Mouse (Mus musculus) heart, embryonic 11.5 days (tissue): ENCODE measurements around the gene Ccnd3. TPM values are rescaled to one million over a fixed set of nuclear protein-coding genes. Genes with fewer than 3 reads are reported as not detected.

Source experiments
- ATAC-seq: fragments of 200-750 bp; cut with Nextera tagmentation; replicated peaks from 2 replicates; pipeline ENCODE4 v1.8.0; 2017; ENCODE audit warnings: moderate library complexity; ENCODE audit not compliant: insufficient number of reproducible peaks, low FRiP score, low TSS enrichment
- H3K27ac ChIP-seq: fragments of 300-500 bp; sonication (generic); 2 replicates; pipeline ENCODE4 v1.5.1; 2014; ENCODE audit warnings: mild to moderate bottlenecking, low read depth, low read length
- H3K27me3 ChIP-seq: fragments of 300-500 bp; sonication (generic); 2 replicates; pipeline ENCODE4 v1.6.1; 2014; ENCODE audit warnings: mild to moderate bottlenecking, low read length, mixed read lengths; ENCODE audit not compliant: control insufficient read depth, insufficient read depth
- H3K36me3 ChIP-seq: fragments of 300-500 bp; sonication (generic); 2 replicates; pipeline ENCODE4 v1.6.1; 2014; ENCODE audit warnings: mild to moderate bottlenecking, low read length, moderate library complexity, mixed read lengths; ENCODE audit not compliant: control insufficient read depth, insufficient read depth
- H3K4me1 ChIP-seq: fragments of 300-500 bp; sonication (generic); 2 replicates; pipeline ENCODE4 v1.6.1; 2014; ENCODE audit warnings: low read length; ENCODE audit not compliant: control insufficient read depth, insufficient read depth
- H3K4me2 ChIP-seq: fragments of 300-500 bp; sonication (generic); 2 replicates; pipeline ENCODE4 v1.6.1; 2014; ENCODE audit warnings: mild to moderate bottlenecking, moderate library complexity
- H3K4me3 ChIP-seq: fragments of 300-500 bp; sonication (generic); 2 replicates; pipeline ENCODE4 v1.5.1; 2014; ENCODE audit warnings: low read depth, low read length
- H3K9ac ChIP-seq: fragments of 300-500 bp; sonication (generic); 2 replicates; pipeline ENCODE4 v1.6.1; 2014; ENCODE audit warnings: mild to moderate bottlenecking, low read depth, low read length, moderate library complexity
- H3K9me3 ChIP-seq: fragments of 300-500 bp; sonication (generic); replicated peaks from 2 replicates; pipeline ENCODE4 v1.6.1; 2016; ENCODE audit warnings: low read length; ENCODE audit not compliant: control insufficient read depth
- WGBS: fragments of 180-500 bp; shearing (Covaris S2); extraction: QIAGEN DNeasy Blood & Tissue Kit; methylation state at CpG from one replicate; pipeline ENCODE4 v1.1.7; 2014; ENCODE audit not compliant: insufficient replicate concordance; 5-methylcytosine and 5-hydroxymethylcytosine counted together
- polyA plus RNA-seq: library from polyadenylated mRNA; unstranded; fragments of >200 nt; fragmentation: Nextera tagmentation; extraction: Ambion mirVana; gene quantifications from 2 replicates; pipeline ENCODE4 v1.2.1, GENCODE M21; 2014

Ccnd3 gene
- polyA plus RNA-seq, 1 experiment from 2014 or later: 565 TPM

DNA sequence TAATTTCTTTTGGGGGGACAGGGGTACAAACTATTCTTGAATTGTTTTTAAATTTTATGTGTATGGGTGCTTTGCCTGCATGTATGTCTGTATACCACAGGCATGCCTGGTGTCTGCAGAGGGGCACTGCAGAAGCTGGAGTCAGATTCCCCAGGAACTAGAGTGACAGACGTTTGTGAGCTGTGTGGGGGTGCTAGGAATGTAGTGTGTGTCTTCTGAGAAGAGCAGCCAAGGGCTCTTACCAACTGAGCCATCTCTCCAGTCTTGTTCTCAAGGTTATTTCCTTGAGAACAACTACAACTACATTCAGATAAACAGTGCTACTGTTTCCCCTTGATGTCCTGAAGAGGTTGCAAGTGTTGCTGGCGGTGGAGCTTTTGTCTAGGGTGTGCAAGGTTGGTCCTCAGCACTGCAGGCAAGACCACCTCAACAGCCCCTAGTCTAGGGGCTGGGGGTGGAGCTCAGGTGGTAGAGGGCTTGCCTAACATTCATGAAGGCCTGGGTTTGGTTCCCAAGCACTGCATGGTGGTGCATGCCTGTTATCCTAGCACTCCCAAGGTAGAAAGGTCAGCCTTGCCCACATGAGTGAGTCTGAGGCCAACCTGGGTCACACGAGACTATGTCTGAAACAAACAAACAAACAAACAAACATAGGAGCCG, 127.5 kb downstream of the Ccnd3 start:
- 67% methylated on average over 4 of the region's 4 CpGs for WGBS
- ATAC-seq: no peak
- no peak overlapping the region for H3K27ac ChIP-seq

DNA sequence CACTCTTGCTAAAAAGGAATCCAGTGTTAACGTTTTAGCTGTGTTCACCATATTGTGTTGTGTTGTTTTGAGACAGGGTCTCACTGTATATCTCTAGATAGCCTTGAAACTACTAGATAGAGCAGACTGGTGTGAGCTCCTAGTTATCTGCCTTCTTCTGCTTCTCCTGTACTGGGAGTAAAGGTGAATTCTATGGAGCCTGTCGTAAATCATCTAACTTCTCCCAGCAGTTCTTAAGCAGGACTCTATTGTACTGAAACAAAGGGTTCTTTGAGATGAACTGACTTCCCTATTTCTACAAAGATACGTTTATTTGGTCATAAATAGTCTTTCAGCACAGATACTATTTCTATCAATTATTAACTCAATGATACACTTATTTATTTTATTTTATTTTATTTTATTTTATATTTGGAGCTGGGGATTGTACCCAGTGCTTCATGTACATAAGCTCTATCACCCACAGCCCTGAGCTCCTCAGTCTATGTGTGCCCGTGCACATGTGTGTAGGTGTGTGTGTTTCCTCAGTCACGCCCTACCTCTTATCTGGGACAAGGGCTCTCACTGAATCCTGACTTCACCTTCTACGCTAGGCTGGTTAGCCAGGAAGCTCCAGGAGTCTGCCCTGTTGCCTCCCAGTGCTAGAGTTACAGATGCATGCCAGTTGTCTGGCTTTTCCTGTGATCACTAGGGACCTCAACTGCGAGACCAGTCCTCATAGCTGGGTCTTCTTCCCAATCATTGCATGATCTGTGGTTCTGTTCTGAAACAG, 129.3 kb downstream of the Ccnd3 start:
- Histone ChIP-seq H3K4me3 (no peak overlapping the region), H3K4me2 (no peak overlapping the region), H3K27ac (no peak overlapping the region), H3K4me1 (peaks cover 15% of the 10 kb centered on the region), H3K36me3 (no peaks in the 10 kb centered on the region), H3K9ac (no peak overlapping the region), H3K9me3 (no peaks in the 10 kb centered on the region), H3K27me3 (no peaks in the 10 kb centered on the region)
- no peak for ATAC-seq
- 70% methylated on average over 7 of the region's 7 CpGs for WGBS

More for the DNA sequence above, 127.5 kb downstream of the Ccnd3 start:
- Histone ChIP-seq H3K27me3 (no peaks in the 10 kb centered on the region), H3K9me3 (no peaks in the 10 kb centered on the region), H3K9ac (no peak overlapping the region), H3K4me2 (no peak overlapping the region), H3K4me3 (no peak overlapping the region), H3K36me3 (no peaks in the 10 kb centered on the region), H3K4me1 (peaks cover 15% of the 10 kb centered on the region)

DNA sequence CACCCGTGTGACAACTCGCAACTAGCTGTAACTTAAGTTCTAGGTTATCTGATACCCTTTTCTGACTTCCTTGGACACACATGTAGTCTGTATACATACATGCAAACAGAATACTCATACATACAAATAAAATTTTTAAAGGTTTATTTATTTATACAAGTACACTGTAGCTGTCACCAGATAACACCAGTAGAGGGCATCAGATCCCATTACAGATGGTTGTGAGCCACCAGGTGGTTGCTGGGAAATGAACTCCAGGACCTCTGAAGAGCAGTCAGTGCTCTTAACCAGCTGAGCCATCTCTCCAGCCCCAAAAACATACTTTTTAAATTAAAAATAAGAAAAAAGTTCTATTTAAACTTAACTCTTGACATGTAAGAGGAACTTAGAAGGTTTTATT, 138.1 kb downstream of the Ccnd3 start:
- Histone ChIP-seq H3K4me2 (no peak overlapping the region), H3K9ac (no peak overlapping the region), H3K9me3 (no peaks in the 10 kb centered on the region), H3K27me3 (no peaks in the 10 kb centered on the region), H3K36me3 (no peaks in the 10 kb centered on the region), H3K4me1 (no peaks in the 10 kb centered on the region), H3K27ac (no peak overlapping the region), H3K4me3 (no peak overlapping the region)
- 81% methylated on average over 2 of the region's 2 CpGs for WGBS
- ATAC-seq: no peak

DNA sequence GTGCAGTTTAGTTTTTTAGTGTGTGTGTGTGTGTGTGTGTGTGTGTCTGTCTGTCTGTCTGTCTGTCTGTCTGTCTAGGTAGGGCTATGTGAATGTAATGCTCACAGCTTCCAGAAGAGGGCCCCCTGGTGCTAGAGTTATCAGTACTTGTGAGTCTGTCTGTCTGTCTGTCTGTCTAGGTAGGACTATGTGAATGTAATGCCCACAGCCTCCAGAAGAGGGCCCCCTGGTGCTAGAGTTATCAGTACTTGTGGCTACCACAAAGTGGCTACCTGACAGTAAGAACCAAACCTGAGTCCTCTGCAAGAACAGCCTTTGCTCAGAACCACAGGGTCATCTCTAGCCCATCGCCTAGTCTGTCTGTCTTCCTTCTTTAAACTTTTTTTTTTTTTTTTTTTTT, 141.8 kb downstream of the Ccnd3 start:
- no peak overlapping the region for H3K4me2 ChIP-seq
- no peaks in the 10 kb centered on the region for H3K4me1 ChIP-seq
- no peak overlapping the region for H3K27ac ChIP-seq
- H3K27me3 ChIP-seq: no peaks in the 10 kb centered on the region
- H3K9ac ChIP-seq: no peak overlapping the region
- H3K36me3 ChIP-seq: no peaks in the 10 kb centered on the region
- no peaks in the 10 kb centered on the region for H3K9me3 ChIP-seq
- no peak overlapping the region for H3K4me3 ChIP-seq
- 83% methylated on average over 1 of the region's 1 CpGs for WGBS
- no peak for ATAC-seq

DNA sequence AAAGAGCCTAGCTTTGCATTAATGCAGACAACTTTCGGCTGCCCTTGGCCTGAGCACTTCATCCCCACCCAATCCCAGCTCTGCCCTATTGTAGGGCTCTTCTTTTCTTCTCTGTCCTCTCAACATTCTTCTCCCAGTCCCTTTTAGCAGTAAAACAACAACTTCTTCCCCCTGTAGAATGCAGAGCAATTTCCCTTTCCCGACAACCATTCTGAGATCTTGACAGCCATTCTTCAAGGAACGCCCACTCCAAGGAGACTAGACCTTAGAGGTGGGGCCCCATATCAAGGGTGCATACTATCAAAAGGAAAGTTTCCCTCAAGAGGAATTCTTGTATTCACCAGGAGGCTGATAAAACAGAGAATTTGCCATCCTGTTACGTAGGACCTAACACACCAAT, 144.1 kb downstream of the Ccnd3 start:
- ATAC-seq: no peak
- H3K4me3 ChIP-seq: no peak overlapping the region
- H3K9ac ChIP-seq: no peak overlapping the region
- no peaks in the 10 kb centered on the region for H3K36me3 ChIP-seq
- H3K4me1 ChIP-seq: no peaks in the 10 kb centered on the region
- 58% methylated on average over 4 of the region's 4 CpGs for WGBS
- no peaks in the 10 kb centered on the region for H3K27me3 ChIP-seq
- H3K9me3 ChIP-seq: no peaks in the 10 kb centered on the region
- no peak overlapping the region for H3K27ac ChIP-seq
- H3K4me2 ChIP-seq: no peak overlapping the region

Other genes starting within 250 kb of the Ccnd3 start
- 74.8 and 78.7 TPM in 2 replicates for gene Mrps10, start 136.2 kb upstream of the Ccnd3 start, polyA plus RNA-seq
- 1.2 and 2.5 TPM in 2 replicates for gene Guca1b, start 119.7 kb upstream of the Ccnd3 start, polyA plus RNA-seq
- gene Guca1a, start 104.5 kb upstream of the Ccnd3 start, polyA plus RNA-seq: 3.3 and 4.3 TPM in 2 replicates
- gene AI661453, start 68.4 kb upstream of the Ccnd3 start, polyA plus RNA-seq: 1.2 and 1.6 TPM in 2 replicates
- 1.2 and 2.2 TPM in 2 replicates for gene 1700001C19Rik, start 67.7 kb upstream of the Ccnd3 start, polyA plus RNA-seq
- gene Taf8, start 2.8 kb upstream of the Ccnd3 start, polyA plus RNA-seq: 15.9 and 18.3 TPM in 2 replicates
- gene Bysl, start 106.4 kb downstream of the Ccnd3 start, polyA plus RNA-seq: 26.8 TPM in 2 replicates
- gene Med20, start 106.5 kb downstream of the Ccnd3 start, polyA plus RNA-seq: 30.3 and 36.4 TPM in 2 replicates
- gene Gm20517, start 106.5 kb downstream of the Ccnd3 start, polyA plus RNA-seq: 1.6 and 1.8 TPM in 2 replicates
- gene Usp49, start 125.6 kb downstream of the Ccnd3 start, polyA plus RNA-seq: 2.7 and 3.7 TPM in 2 replicates
- 322 and 360 TPM in 2 replicates for gene Tomm6, start 183.3 kb downstream of the Ccnd3 start, polyA plus RNA-seq
- 2.2 and 2.7 TPM in 2 replicates for gene Frs3, start 184.0 kb downstream of the Ccnd3 start, polyA plus RNA-seq
- gene Gm21981, start 189.4 kb downstream of the Ccnd3 start, polyA plus RNA-seq: 0.94 and 1.3 TPM in 2 replicates
- 0.39 TPM in 1 of 2 replicates, not detected in the other for gene Prickle4, start 189.7 kb downstream of the Ccnd3 start, polyA plus RNA-seq
- gene Pgc, start 221.8 kb downstream of the Ccnd3 start, polyA plus RNA-seq: 0.15 TPM in 1 of 2 replicates, not detected in the other
- gene Tfeb, start 232.0 kb downstream of the Ccnd3 start, polyA plus RNA-seq: 16.3 and 17.0 TPM in 2 replicates